Mouse (Mus musculus): Measurements from ENCODE around the gene Bmp8a. TPM values are rescaled to one million over a fixed set of nuclear protein-coding genes. Genes with fewer than 3 reads are reported as not detected.

The Bmp8a gene
- polyA plus RNA-seq (2012; rRNA removed) = 0.12 and 0.18 TPM in 2 replicates

DNA sequence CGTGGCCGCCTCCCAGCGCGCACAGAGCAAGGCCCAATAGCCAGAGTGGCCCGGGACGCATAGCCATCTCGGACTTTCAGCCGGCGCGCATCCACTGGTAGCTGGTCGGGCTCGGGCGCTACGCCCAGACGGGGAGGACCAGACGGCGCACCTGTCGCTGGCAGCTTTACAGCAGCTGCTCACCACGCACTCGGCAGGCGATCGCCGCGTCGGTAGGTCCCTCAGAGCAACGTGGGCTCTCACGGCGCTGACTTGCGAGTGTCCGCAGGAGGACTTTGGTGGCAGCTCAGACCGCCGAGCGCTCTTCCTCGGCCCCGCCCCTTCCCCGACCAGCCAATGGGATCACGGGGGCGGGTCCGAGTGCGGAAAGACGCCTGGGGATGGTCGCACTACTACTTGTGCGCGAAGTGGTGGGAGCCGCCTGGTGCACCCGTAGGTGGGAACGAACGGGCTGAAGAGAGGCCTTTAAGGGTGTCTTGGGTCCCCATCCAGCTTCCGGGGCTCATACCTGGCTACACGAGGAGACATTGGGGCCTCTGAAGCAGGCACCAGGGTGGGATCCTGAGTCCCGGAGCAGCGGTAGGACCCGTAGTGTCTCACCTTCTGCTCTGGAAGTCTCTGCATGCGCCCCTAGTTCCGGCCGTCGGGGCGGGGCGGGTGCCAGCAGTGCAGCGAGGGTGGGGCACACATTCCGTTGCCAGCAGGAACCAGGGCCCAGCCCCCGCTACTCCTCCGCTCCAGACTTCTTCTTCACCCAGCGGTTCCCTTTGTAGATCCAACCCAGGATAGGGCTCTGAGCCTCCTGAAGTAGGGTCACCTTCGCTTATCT, at the start of gene Bmp8a:
Gene Bmp8a, minus strand, starts transcription at position 611 of the 829 bp plus-strand sequence.

DNA sequence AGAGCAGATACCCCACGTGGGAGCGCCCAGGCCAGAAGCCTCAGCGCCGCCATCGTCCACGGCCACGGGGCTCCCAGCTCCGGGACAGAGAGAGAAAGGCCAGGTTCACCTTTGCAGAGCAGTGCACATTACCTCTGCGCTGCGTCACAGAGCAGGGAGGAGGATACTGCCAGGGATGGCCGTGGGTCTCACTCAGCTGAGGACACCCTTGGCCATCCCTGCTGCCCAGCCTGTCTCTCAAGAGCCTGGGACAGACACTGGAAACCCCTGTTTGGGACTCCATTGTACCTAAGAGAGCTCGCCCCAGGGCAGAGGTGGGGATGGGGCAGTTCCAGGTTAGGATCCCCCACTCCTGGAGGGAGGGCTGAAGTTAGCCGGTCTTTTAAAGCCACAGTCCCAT, 19.5 kb downstream of the Bmp8a start, which contains the start of gene Oxct2a:
Gene Oxct2a, minus strand, starts transcription at position 101 of the 400 bp plus-strand sequence.

Other genes with a start within 250 kb of the Bmp8a start
- 0.17 and 0.39 TPM in 2 replicates for gene Bmp8b, start 238.1 kb downstream of the Bmp8a start, polyA plus RNA-seq (2012; rRNA removed)
- gene Oxct2b, start 227.0 kb downstream of the Bmp8a start, polyA plus RNA-seq (2012; rRNA removed) = 0.08 and 0.16 TPM in 2 replicates
- gene Ppie, start 203.3 kb downstream of the Bmp8a start, polyA plus RNA-seq (2012; rRNA removed) = 72.2 and 73.3 TPM in 2 replicates
- 0.34 and 0.41 TPM in 2 replicates for gene Hpcal4, start 160.0 kb downstream of the Bmp8a start, polyA plus RNA-seq (2012; rRNA removed)
- gene Nt5c1a, start 141.7 kb downstream of the Bmp8a start, polyA plus RNA-seq (2012; rRNA removed) = 0.04 TPM in 1 of 2 replicates, not detected in the other
- 3.7 and 8.3 TPM in 2 replicates for gene Heyl, start 109.7 kb downstream of the Bmp8a start, polyA plus RNA-seq (2012; rRNA removed)
- gene Pabpc4, start 80.9 kb downstream of the Bmp8a start, polyA plus RNA-seq (2012; rRNA removed) = 111 and 116 TPM in 2 replicates
- gene Oxct2a, start 19.6 kb downstream of the Bmp8a start, polyA plus RNA-seq (2012; rRNA removed) = 0.04 TPM in 1 of 2 replicates, not detected in the other

Measured in central nervous system, embryonic 11.5 days (tissue).